2 mouse cellular contexts compared by ENCODE assay signal in the genomic region with DNA sequence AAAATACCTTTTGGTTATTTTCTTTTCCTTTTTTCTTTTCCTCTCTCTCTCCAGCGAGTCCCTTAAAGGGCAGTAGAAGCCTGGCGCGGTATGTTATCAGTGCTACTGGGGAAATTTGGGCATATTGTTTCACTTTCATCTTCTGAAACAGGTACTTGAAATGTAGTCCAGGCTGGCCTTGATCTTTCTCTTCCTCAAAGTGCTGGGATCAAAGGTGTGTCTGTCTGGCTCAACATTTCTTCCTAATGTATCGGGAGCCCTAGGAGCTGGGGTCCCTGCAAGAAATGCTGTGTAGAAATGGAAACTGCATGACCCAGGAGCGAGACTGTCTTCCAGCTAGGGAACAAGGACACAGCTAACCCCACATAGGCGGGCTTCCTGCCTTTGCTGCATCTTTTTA.
TF ChIP-seq lines count a peak whose summit lies in the region.

No protein-coding gene starts in this region.

TF ChIP-seq in CH12.LX, 34 proteins besides CTCF, POLR2A, EP300 and RAD21 (continued from another document):
- no peak for TF ChIP-seq JUN (IDR thresholded peaks at IDR 0.05; ENCODE audit: insufficient read depth, low read depth, low read length)
- no peak for TF ChIP-seq ELF1 (IDR thresholded peaks at IDR 0.05; ENCODE audit: low read depth, low read length)
- TF ChIP-seq MYC (IDR thresholded peaks at IDR 0.05; ENCODE audit: low read depth, low read length): no peak

TF ChIP-seq in myocyte, 11 proteins besides CTCF, POLR2A, EP300 and RAD21 (continued from another document):
- TF ChIP-seq TCF12 (IDR thresholded peaks at IDR 0.05; ENCODE audit: insufficient read depth, poor library complexity, severe bottlenecking) (no peak), CEBPB (IDR thresholded peaks at IDR 0.05; ENCODE audit: insufficient read depth, poor library complexity, severe bottlenecking) (no peak), TCF3 (IDR thresholded peaks at IDR 0.05; ENCODE audit: insufficient read length, low read depth) (no peak), REST (IDR thresholded peaks at IDR 0.05; ENCODE audit: insufficient read depth, insufficient read length) (no peak), E2F4 (IDR thresholded peaks at IDR 0.05; ENCODE audit: insufficient read depth) (no peak)
